Mouse (Mus musculus) gonadal fat pad, adult 2 months (tissue): ENCODE measurements around the gene Syngap1. TPM values are rescaled to one million over a fixed set of nuclear protein-coding genes. Genes with fewer than 3 reads are reported as not detected.

Experiments
- DNase-seq: peaks from one replicate; pipeline ENCODE4 v3.0.0-alpha.2; 2012; ENCODE audit warnings: low read depth
- polyA plus RNA-seq: library from polyadenylated mRNA; depleted of rRNA; stranded (reverse); fragments of >200 nt; gene quantifications from 2 replicates; pipeline ENCODE4 v1.2.3, GENCODE M21; 2012

Gene Syngap1
- polyA plus RNA-seq, 1 experiment = 13.2 TPM

DNA sequence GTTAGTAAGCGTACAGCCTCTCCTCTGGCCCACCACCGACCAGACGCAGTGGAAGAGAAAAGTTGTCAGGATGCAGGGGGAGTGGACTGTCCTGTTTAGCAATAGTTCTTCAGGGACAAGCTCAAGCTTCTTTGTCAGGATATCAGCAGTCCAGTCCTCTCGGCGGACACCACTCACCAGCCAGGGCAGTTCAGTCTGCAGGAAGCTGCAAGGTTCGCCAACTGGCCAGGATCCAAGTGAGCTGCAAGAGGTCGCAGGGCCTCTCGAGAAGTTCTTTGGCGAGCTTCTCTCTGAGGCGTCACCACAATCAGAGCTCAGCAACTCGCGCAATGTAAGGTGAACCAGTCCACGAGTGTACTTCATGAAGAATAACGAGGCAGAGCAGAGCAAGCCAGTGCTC lies 53.4 kb downstream of the Syngap1 start:
- no peak for DNase-seq

DNA sequence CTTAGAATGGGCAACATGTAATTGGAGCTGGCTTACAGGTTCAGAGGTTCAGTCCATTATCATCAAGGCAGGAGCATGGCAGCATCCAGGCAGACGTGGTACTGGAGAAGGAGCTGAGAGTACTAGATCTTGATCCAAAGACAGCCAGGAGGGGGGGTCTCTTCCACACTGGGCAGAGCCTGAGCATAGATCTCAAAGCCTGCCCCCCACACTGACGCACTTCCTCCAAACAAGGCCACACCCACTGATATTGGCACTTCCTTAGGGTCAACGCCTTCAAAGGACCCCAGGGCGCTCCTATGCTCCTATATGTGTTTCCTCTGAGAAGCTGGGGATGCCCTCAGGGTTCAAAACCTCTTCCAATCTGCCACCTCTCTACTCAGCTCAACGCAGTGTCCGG lies 54.0 kb downstream of the Syngap1 start:
- DNase-seq = no peak

GRCm38 (mm10) chr17:26995562-26995961 lies 54.5 kb downstream of the Syngap1 start:
- no peak for DNase-seq

- DNase-seq = no peak
These were observed 56.6 kb downstream of the Syngap1 start for GRCm38 (mm10) chr17:26997661-26998060.

DNA sequence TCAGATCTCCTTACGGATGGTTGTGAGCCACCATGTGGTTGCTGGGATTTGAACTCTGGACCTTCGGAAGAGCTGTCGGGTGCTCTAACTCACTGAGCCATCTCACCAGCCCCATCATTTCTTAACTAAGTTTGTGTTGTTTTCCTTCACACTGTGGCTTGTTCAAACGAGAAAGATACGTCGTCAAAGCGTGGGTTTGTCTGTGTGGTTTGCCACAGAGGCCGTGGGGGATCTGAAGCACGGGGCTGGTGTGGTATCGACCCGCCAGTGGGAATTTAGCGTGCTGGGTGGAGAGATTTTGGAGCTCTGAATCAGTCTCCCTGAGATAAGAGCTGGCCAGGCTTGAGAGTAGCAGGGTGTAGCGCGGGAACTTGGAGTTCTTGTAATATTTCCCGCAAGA lies 57.2 kb downstream of the Syngap1 start:
- DNase-seq = no peak

- no peak for DNase-seq
These were observed 58.9 kb downstream of the Syngap1 start for GRCm38 (mm10) chr17:26999996-27000395.

DNA sequence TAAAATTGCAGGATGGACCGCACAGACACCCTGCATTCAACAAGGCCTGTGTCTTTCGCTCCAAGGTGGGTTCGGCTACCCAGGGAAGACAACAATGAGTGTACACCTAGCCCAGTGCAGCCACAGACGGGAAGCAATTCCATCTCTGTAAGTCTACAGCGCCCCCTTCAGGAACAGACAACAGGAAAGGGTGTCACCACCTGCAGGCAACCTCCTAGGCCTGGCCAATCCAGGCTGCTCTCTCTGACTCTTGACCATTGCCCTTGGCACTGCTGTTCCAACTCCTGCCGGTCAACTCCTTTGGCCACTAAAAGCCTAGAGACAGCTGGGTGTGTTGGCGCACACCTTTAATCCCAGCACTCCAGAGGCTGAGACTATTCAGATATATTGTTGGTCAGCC lies 60.1 kb downstream of the Syngap1 start:
- DNase-seq = no peak

DNA sequence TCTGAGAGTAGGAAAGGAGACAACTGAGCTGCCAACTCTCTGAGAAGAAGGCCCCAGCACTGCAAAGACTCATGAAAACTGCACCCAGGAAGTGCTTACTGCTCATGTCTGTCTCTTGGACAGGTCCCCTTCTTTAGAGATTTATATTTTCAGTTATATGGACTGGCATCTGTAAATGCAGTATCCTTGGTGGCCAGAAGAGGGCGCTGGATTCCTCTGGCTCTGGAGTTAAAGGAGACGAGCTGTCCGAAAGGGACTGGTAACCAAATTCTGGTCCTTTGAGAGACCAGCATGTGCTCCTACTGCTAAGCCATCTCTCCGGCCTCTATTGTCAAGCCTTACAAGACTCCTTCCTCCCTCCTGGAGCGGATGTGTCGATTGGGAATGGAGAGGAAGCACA lies 60.8 kb downstream of the Syngap1 start:
- no peak for DNase-seq

DNA sequence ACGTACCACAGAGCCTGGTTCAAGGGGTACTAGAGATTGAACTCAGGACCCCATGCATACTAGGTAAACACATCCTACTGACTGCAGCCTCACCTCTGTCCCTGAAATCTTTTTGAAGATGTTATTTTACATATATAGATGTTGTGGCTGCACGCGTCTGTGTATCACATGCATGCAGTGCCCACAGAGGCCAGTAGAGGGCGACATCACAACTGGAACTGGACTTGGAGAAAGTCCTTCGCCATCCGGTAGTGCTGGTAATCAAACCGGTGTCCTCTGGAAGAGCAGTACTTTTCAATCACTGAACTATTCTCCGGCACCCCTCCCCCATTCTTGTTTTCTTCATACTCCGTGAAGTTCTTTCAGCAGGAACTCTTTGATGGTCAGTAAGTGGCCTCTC lies 63.4 kb downstream of the Syngap1 start:
- no peak for DNase-seq

GRCm38 (mm10) chr17:27004903-27005485 lies 63.9 kb downstream of the Syngap1 start:
- no peak for DNase-seq

DNA sequence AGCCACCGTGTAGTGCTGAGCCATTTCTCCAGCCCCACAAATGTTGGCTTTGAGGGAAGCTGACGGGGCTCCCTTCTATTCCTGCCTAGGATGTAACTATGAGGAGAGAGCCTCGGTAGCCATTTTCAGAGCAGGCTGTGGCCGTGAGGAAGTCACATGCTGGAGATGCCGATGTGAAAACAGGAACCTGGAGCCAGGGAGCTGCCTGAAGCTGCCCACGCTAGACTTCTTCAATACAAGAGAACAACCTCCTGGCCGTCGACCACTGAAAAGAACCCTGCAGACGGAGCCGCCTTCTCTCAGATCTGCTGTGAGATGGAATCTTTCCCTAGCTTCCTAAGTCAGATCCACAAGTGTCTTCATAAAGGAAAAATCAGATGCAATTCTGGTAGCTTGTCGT lies 64.6 kb downstream of the Syngap1 start:
- DNase-seq = no peak

DNA sequence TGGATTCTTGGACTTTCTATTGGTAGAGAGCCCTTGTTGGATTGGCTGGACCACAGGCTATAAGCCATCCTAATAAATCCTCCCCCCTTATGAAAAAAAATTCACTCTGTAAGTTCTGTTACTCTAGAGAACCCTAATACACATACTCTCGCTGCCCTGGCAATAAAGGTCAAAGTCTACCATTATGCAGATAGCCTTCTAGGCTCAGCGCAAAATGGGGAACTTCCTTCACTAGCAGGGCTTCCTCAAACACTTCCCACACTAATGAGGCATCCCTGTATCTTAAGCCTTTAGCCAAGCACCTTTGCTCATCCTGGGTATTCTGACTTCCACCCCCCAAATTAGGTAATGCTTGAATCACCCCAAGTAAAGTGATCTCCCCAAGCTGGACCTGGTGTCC lies 67.2 kb downstream of the Syngap1 start:
- DNase-seq = no peak

GRCm38 (mm10) chr17:27011167-27011566 lies 70.1 kb downstream of the Syngap1 start:
- no peak for DNase-seq

- DNase-seq = no peak
These were observed 71.1 kb downstream of the Syngap1 start for GRCm38 (mm10) chr17:27011998-27012672.

- DNase-seq = no peak
These were observed 71.9 kb downstream of the Syngap1 start for GRCm38 (mm10) chr17:27012909-27013308.

DNA sequence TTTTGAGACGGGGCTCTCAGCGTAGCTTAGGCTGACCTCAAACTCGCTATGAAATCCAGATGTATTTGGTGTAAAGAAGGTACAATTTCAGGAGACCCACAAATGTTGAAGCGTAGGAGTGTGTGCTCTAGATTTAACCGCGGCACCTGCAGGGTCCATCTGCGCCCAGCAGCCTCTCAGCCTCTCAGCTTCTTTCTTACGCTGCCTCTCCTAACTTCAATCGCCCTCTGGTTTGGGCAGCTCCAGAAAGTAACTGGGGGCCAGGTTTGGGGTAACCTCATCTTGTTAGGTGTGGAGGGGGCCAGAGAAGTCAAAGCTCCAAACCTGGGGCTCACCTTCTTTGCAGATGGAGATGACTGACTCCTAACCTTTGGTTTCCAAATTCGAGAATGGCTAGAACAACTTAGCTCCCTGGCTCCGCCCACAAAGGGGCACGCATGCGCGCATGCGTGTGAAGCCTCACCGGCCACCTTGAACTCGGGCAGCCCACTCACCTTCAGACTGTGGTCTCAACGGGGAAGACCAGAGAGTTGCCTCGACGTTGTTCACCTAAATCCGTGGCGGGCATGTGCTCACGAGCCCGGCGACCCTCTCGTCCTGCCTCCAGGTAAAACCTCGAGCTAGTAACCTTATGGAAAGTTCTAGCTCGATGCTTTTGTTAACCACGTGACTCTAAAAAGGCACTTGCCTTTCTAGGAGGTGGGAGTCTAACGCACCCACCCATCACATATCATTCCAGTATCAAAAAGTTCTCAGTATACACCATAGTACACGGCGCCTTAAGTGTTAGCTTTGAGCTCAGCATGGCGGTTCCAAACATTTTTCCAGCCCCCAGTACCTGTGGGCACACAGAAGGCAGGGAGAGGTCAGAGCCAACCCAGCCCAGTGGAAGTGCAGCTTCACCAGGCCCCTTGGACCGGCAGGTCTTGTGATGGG lies 76.8 kb downstream of the Syngap1 start:
- no peak for DNase-seq

DNA sequence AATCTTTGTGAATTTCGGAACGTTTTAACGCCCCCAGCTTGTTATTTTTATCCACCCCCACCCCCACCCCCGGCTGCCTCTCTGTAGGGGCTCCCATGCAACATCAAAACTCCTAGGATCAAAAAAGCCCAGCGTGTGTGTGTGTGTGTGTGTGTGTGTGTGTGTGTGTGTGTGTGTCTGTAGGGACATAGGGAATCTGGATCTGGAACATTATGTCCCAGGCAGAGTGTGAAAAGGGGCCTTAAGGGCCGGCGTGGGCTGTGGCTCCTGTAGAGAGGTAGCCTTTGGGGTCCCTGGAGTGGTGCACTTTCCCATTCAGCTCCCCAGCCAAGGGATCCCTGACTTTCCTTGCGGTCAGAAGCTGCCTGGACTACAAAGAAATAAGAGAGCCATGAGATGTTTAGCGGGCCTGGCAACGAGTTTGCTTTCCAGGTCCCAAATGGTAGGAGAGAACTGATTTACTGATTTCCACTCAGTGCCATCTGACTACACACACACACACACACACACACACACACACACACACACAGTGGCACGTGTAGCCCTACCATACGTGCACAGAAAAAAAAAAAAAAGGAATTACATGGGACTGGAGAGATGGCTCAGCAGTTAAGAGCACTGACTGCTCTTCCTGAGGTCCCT lies 77.6 kb downstream of the Syngap1 start:
- DNase-seq = no peak

DNA sequence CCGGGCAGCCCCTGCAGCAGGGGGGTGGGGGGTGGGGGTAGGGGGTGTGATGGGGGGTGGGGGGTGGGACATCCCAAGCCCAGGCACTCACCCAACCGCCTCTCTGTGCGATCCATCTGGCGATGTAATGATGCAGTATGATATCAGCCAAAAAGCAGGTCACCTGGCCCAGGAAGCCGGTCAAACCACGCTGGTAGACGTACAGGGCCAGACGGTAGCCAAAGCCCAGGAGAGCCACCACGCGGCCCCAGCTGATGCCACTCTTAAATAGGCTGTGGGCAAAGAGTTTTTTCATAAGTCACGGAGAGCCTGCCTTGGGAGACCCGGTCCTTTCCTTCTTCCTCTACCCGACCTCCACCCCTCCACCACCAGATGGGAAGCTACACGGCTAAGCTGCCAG lies 80.0 kb downstream of the Syngap1 start:
- DNase-seq = no peak

DNA sequence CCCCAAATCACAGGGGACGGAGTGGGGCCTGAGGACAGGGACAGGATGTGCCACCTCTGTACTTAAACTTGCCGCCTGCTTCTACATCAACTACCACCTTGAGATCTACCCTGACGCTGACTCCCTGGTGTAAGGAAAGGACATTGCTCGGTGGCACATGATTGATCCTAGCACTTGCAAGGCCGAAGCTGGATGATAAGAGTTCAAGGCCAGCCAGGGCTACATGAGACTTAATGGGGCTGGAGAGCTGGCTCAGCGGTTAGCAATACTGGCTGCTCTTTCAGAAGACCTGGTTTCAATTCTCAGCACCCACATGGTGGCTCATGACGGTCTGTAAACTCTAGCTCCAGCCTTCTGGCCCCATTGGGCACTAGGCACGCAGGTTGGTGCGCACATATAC lies 80.7 kb downstream of the Syngap1 start:
- no peak for DNase-seq
